Mouse (Mus musculus): ENCODE measurements around the gene Olfr568.

Gene Olfr568

DNA sequence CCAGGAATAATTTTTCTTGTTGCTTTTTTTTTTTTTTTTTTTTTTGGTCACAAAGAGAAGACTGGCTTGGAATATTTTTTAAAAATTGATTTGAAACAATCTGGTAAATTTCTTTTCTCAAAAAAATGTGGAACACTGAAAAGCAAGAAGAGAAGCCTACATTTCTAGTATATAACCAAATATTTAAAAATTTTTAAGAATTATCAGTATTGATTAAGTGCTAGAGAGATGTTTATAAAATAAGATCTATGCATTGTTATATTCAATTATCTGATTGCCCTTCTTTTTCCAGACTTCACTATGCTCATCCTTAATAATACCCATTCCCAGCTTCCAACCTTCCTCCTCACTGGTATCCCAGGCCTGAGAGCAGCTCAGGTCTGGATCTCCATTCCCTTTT, at the start of gene Olfr568:
Gene Olfr568, plus strand, starts transcription at position 301 of the 400 bp plus-strand sequence.
- in situ Hi-C loops (cut with MboI; ENCODE audit: low pct_unique_long_range_greater_than_20kb in 1 of 2, low sequenced_read_pairs in 2 of 2, unreplicated experiment in 1 of 2): no loop called here

DNA sequence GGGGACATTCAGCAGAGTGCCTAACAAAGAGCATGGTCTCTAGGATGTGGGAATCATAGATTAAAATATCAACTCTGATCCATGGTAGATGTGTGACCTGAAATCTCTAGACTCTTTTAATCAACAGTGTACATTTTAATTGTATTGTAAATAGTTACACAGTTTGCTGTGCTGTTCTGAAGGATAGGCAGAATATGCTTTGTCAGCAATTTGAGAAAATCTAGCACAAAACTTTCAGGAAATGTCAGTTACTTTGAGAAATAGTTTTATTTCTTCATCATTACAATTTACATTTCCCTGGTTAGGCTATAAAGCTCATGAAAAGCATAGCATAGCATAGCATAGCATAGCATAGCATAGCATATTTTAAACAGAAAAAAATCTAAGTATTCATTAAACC, 21.1 kb upstream of the Olfr568 start:
- in situ Hi-C loops (cut with MboI; ENCODE audit: low pct_unique_long_range_greater_than_20kb in 1 of 2, low sequenced_read_pairs in 2 of 2, unreplicated experiment in 1 of 2): no loop called here

DNA sequence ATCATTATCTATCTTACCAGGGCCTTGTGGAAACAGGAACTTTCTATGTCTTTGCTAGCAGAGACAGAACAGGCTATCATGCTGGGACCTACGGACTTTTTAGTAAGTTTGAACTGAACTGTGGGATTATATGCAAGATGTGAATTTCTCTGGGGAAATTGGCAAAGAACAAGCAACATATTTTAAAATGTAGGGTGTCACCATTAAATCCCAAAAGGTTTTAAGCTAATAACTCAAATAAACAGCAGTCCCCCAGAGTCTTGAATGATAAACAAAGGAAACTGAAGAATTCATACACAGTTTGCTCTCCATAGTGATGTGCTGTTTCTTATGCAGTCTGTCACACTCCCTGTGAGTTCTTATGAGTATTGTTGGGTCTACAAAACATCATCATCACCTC, 18.3 kb upstream of the Olfr568 start, which contains the start of gene Olfr566:
Gene Olfr566, minus strand, starts transcription at position 101 of the 400 bp plus-strand sequence.
- in situ Hi-C loops (cut with MboI; ENCODE audit: low pct_unique_long_range_greater_than_20kb in 1 of 2, low sequenced_read_pairs in 2 of 2, unreplicated experiment in 1 of 2): no loop called here

DNA sequence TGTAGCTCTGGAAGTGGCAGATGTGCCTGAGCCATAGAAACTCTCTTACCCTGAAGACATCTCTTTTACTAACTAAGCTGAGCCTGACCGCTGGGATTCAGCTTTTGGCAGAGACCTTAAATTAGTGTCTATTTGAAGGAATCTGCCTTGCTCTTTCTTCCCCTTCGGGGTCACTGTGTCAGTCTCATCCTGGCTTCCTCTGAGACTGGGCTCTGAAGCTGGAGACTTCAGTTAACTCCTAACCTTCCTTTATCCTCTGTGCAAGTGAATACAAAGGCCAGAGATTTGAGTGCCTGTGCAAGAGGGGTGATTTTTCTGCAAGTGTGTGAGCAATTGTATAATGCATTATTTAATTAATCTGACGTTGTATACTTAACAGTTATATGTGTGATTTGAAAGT, 13.9 kb downstream of the Olfr568 start, which contains the start of gene Olfr569:
Gene Olfr569, minus strand, starts transcription at position 101 of the 400 bp plus-strand sequence.
- in situ Hi-C loops (cut with MboI; ENCODE audit: low pct_unique_long_range_greater_than_20kb in 1 of 2, low sequenced_read_pairs in 2 of 2, unreplicated experiment in 1 of 2): no loop called here

DNA sequence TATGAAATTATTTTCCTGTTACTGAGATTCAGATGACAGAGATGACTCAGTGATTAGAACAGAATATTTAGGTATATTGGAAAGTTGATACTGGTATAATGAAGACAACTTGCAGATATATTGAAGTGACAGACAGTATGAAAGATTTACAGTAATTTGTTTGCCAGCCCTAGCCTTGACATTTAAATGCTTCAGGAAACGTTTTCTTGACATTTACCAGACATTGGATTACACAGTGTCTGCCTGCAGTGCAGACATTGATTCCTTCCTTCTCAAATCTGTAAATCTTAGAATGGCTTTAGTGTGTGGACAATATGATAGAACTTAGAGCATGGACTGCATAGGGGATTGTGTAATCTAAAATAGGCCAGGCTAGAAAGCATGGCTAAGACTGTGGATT, 38.3 kb downstream of the Olfr568 start:
- in situ Hi-C loops (cut with MboI; ENCODE audit: low pct_unique_long_range_greater_than_20kb in 1 of 2, low sequenced_read_pairs in 2 of 2, unreplicated experiment in 1 of 2): loop anchor here (10.0 to 25.0 kb wide), 3 partner anchors 220 to 403 kb away; partner anchors contain the start of gene Olfr557 (in 1 of the 2)

DNA sequence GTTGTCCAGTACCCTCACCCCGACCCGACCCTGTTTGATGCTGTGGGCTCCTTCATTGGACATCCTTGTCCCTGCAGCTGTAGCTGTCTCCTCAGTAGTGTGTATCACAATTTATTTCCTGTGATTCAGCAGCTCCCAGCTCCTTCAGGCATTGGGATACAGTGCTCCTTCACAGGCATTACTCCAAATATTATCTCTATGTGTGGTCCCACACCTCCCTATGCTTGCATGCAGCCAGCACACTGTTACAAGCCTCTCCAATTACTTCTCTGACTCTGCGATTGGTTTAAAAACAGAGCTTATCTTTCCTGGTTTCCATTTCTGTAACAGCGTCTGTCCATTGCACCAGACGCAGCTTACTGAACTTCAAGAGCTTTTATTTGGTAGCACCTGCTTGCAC, 39.5 kb downstream of the Olfr568 start:
- in situ Hi-C loops (cut with MboI; ENCODE audit: low pct_unique_long_range_greater_than_20kb in 1 of 2, low sequenced_read_pairs in 2 of 2, unreplicated experiment in 1 of 2): loop anchor here (10.0 to 25.0 kb wide), 3 partner anchors 222 to 404 kb away; partner anchors contain the start of gene Olfr557 (in 1 of the 2)

DNA sequence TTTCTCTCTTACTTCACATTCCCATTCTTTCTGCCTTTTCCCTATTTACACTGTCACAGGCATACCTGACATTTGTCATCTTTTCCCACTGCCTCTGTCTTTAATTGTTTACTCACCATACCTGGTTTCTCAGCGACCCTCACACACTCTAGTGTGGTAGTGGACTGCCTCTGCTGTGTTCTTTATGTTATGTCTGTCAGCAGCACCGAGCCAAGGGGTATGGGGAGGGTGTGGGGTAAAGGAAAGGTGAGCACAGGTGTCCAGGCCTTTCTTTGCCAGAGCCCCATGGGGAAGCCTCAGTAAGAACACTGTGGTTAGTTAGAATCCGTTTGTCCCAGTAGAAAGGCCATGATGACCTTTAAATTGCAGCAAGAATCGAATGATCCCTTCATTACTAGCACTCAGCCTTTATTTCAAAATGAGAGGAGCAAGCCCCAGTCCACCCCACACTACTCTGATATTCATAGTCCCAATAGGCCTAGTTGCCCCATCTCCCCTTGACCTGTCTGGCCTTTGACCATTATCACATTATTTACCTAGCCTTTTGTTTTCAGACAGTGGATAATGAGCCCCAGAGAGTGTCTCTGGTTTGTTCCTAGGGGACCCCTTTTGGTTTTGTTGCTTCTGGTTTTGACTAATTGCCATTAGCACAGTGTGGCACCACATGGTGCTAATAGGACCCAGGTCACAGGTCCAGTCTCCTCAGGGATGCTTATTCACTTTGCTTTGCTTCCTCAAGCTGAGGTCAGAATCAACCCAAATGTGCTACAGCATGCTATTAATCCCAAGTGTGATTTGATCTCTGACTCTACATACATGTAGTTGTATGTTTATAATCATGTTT, 40.3 kb downstream of the Olfr568 start, which contains the start of gene Olfr571:
Gene Olfr571, minus strand, starts transcription at position 505 of the 844 bp plus-strand sequence.
- in situ Hi-C loops (cut with MboI; ENCODE audit: low pct_unique_long_range_greater_than_20kb in 1 of 2, low sequenced_read_pairs in 2 of 2, unreplicated experiment in 1 of 2): loop anchor here (10.0 to 25.0 kb wide), 3 partner anchors 222 to 405 kb away; partner anchors contain the start of gene Olfr557 (in 1 of the 2)

DNA sequence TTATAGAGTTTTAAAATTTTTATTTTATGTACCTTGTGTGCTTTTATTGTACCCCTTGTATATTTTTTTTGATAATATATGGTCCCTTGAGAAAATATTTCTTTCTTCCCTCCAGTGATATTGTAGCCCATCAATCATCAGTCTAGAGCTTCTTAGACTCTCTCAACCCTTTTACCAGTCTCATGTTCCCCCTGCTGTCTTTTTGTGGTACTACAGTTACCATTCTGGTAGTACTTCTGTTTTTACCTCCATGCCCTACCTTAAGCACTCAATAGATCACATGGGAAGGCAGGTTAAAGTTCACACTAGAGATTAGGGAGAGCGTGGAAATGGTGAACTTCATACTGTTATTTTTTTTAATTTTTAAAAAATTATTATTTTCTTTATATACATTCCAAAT, 42.7 kb downstream of the Olfr568 start:
- in situ Hi-C loops (cut with MboI; ENCODE audit: low pct_unique_long_range_greater_than_20kb in 1 of 2, low sequenced_read_pairs in 2 of 2, unreplicated experiment in 1 of 2): loop anchor here (10.0 to 25.0 kb wide), 3 partner anchors 225 to 407 kb away; partner anchors contain the start of gene Olfr557 (in 1 of the 2)

DNA sequence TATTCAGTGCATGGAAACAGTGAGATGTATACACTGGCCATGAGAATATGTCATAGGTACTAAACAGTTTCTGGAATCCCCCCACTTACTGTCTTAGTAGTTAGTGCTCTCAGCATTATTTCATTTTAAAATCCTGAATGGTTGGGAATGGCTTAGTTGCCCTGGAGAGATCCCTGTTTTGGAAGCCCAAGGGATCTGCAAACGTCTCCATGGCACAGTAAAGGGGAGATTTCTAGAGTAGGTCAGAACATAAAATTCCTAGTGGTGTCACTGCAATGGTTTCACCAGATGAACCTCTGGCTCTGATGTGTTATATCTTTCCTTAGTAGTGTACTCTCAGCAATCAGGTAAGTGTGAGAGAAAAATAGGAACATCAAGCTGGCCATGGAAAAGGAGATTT, 47.2 kb downstream of the Olfr568 start, which contains the start of gene Olfr572:
Gene Olfr572, plus strand, starts transcription at position 301 of the 400 bp plus-strand sequence.
- in situ Hi-C loops (cut with MboI; ENCODE audit: low pct_unique_long_range_greater_than_20kb in 1 of 2, low sequenced_read_pairs in 2 of 2, unreplicated experiment in 1 of 2): loop anchor here in 1 of 2 experiments (25.0 kb wide), 1 partner anchor 412 kb away; no protein-coding TSS in a partner anchor

DNA sequence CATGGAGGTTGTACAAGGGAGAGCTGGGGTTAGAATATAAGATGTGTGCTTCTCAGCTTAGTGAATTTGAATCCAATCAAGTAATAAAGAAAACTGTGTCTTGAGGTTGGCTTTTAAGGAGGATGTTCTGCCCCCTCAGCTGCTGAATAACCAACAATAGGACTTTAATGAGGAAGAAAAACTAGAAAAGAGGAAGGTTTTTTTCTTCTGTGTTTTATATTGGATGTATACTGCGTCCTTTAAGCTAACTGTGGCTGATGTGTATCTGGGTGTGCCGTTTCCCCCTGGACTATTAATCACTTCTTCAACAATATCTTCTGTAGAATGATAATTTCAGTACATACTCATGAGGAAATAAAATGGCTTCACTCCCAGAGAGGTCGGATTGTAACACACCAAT, 50.2 kb downstream of the Olfr568 start:
- in situ Hi-C loops (cut with MboI; ENCODE audit: low pct_unique_long_range_greater_than_20kb in 1 of 2, low sequenced_read_pairs in 2 of 2, unreplicated experiment in 1 of 2): no loop called here

All from mouse embryonic stem cell (cell line).